Mouse (Mus musculus) spleen, postnatal 0 days (tissue): ENCODE data around the gene D11Wsu47e. TPM values are rescaled to one million over a fixed set of nuclear protein-coding genes. Genes with fewer than 3 reads are reported as not detected.

Source experiments
- polyA plus RNA-seq: library from polyadenylated mRNA; unstranded; fragments of >200 nt; fragmentation: Nextera tagmentation; extraction: Ambion mirVana; gene quantifications from 2 replicates; pipeline ENCODE4 v1.2.1, GENCODE M21; 2015

The D11Wsu47e gene
- 8.5 and 9.3 TPM in 2 replicates for polyA plus RNA-seq

DNA sequence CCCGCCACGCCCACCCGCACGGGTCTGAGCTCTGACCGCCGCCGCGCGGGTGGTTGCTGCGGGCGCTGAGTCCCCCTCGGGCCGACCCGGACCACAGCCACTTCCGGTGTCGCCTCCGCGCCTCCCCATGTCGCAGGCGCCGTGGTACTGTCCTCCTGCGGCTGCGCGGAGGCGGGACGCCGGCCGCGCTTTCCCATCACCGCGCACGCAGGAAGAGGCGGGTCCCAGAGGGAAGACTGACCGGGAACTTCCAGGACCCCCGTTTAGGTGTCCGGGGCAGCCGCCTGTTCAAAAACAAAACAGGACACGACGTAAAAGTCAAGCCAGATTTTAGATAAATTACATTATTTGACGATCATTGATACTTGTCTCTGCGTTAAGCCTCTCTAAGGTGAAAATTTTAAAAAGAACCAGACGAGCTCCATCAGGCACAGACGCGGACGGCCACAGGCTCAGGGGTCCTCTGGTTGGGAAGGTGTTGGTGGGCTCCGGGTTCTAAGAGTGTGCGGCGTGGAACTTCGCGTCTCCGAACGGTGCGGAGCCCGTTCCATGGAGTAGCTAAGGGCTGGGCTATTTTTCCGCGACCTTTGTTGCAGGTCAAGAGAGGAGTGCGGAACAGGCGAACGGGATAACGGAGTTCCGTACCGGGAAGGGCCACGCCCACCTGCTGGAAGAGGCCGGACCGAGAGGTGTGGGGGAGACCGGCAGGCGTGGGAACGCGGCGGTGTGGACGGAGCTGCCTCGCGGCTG lies at the start of gene D11Wsu47e, which contains the start of gene Fam104a:
TSS of gene D11Wsu47e (plus strand) at position 456 of the 750 bp plus-strand sequence.
TSS of gene Fam104a (minus strand) at position 199 of the 750 bp plus-strand sequence.

GRCm38 (mm10) chr11:113648690-113649352 lies 35.4 kb upstream of the D11Wsu47e start, which contains the start of gene Cog1:
Cog1 (plus strand) TSS chr11:113649169.

DNA sequence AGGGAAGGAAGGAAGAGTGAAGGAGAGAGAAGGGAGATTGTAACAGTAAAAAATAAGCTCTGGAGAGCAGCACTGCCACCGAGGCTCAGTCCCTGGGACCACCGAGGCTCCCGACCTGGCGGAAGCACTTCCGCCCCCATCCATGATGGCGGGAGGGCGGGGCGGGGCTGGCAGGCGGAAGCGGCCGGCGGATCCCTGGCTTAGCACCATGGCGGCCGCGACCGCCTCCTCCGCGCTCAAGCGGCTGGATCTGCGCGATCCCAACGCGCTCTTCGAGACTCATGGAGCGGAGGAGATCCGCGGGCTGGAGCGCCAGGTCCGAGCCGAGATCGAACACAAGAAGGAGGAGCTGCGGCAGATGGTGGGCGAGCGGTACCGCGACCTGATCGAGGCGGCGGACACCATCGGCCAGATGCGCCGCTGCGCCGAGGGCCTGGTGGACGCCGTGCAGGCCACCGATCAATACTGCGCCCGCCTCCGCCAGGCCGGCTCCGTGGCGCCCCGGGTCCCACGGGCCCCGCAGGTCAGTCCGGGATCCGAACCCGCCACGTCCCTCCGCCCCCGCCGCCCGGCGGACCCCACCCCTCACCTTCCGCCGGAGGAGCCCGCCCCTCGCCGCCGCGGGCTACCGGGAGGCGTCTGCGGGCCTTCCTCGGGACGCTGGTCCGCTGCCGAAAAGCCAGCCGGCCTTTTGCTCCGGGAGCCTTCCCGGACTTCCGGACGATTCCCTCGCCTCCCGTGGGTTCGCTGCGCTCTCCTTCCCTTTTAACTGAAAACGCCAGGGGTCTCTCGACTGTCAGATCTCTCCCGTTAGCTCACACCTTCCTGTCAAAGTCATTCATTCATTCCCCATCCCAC lies 34.6 kb upstream of the D11Wsu47e start, which contains the start of gene Slc39a11:
TSS of gene Slc39a11 (minus strand) at position 727 of the 858 bp plus-strand sequence.

DNA sequence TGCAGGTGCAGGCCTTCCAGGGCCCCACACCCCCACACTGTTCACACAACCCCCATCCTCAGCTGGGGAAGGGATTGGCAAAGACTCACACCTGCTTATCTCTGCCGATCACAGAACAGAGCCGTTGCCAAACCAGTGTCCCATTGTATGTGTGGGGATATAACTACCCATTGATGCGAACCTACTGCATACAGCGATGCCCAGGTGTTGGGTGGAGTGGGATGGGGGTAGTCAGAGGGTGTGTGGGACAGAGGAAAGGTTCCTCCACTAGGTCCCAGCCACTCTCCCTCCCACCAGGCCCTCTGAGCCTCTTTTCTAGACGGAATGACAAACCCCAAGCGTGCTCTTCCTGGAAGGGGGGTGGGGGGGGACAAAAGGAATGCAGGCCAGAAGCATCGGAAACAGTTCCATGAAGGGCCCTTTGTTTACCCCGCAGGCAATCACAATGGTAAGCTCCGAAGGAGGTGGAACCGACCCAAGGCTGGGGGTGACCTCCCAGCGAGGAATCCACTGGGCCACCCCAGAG lies 25.6 kb downstream of the D11Wsu47e start, which contains the start of gene Cpsf4l:
TSS of gene Cpsf4l (minus strand) at position 287 of the 526 bp plus-strand sequence.

Other genes starting within 250 kb of the D11Wsu47e start
- gene Sstr2, start 65.1 kb upstream of the D11Wsu47e start, polyA plus RNA-seq: 0.17 and 0.18 TPM in 2 replicates
- gene Cog1, start 35.2 kb upstream of the D11Wsu47e start, polyA plus RNA-seq: 12.3 and 14.0 TPM in 2 replicates
- gene Slc39a11, start 34.3 kb upstream of the D11Wsu47e start, polyA plus RNA-seq: 11.9 and 13.5 TPM in 2 replicates
- 44.5 and 46.0 TPM in 2 replicates for gene Fam104a, start 257 bp upstream of the D11Wsu47e start, polyA plus RNA-seq
- 0.22 TPM in 1 of 2 replicates, not detected in the other for gene Cpsf4l, start 25.6 kb downstream of the D11Wsu47e start, polyA plus RNA-seq
- gene Cdc42ep4, start 67.5 kb downstream of the D11Wsu47e start, polyA plus RNA-seq: 27.0 and 28.2 TPM in 2 replicates